In genomic region chr1:55575916-55576315, GRCm38 (mm10) we compare ENCODE assay signal across 11 mouse cellular contexts.
DNase-seq lines count a peak whose midpoint lies in the region; ATAC-seq and TF ChIP-seq lines count a peak whose summit lies in the region.
"Had no signal": no experiment of that assay in that cellular context is flagged by ENCODE, and none has a peak within 500 bp of the region (broad histone marks: within the 10 kb centered on the region; RNA-seq: fewer than 3 reads in every experiment).

No protein-coding gene starts in this region.

- no peaks in the 10 kb centered on the region for H3K9me3 ChIP-seq in forebrain, postnatal 0 days (ENCODE audit: low read length)
- no peaks in the 10 kb centered on the region for H3K9me3 ChIP-seq in forebrain, embryonic 15.5 days
- no peaks in the 10 kb centered on the region for H3K9me3 ChIP-seq in lung, embryonic 16.5 days (ENCODE audit: control insufficient read depth, low read length)
- H3K9me3 ChIP-seq in liver, embryonic 11.5 days (ENCODE audit: control insufficient read depth, low read length) = no peaks in the 10 kb centered on the region
- H3K9me3 ChIP-seq: forebrain, embryonic 10.5 days had no signal

- no peak overlapping the region for H3K27ac ChIP-seq in forebrain, postnatal 0 days (ENCODE audit: low read depth, low read length)
- no peak overlapping the region for H3K27ac ChIP-seq in forebrain, embryonic 15.5 days (replicated peaks)
- H3K27ac ChIP-seq in lung, embryonic 16.5 days (ENCODE audit: low read length) = no peak overlapping the region
- no peak overlapping the region for H3K27ac ChIP-seq in liver, embryonic 11.5 days (ENCODE audit: low read depth, low read length)
- H3K27ac ChIP-seq: forebrain, embryonic 10.5 days; kidney, postnatal 0 days had no signal

- no peaks in the 10 kb centered on the region for H3K79me2 ChIP-seq in C2C12 (ENCODE audit: control insufficient read depth, insufficient read depth)

- H3ac ChIP-seq in C2C12 (ENCODE audit: control insufficient read depth, insufficient read length, low read depth) = no peak overlapping the region

- 53% methylated on average over 2 of the region's 2 CpGs for WGBS in forebrain, postnatal 0 days
- WGBS in forebrain, embryonic 15.5 days = 64% methylated on average over 2 of the region's 2 CpGs
- WGBS in lung, embryonic 16.5 days = 4% methylated on average over 2 of the region's 2 CpGs
- 22% methylated on average over 2 of the region's 2 CpGs for WGBS in liver, embryonic 11.5 days

- H3K4me2 ChIP-seq in forebrain, postnatal 0 days (ENCODE audit: low read depth) = no peak overlapping the region
- H3K4me2 ChIP-seq in forebrain, embryonic 15.5 days (replicated peaks) = no peak overlapping the region
- no peak overlapping the region for H3K4me2 ChIP-seq in lung, embryonic 16.5 days (ENCODE audit: low read depth, low read length)
- no peak overlapping the region for H3K4me2 ChIP-seq in liver, embryonic 11.5 days

- H3K79me3 ChIP-seq in C2C12 (ENCODE audit: low read depth) = no peaks in the 10 kb centered on the region

- no peaks in the 10 kb centered on the region for H3K4me1 ChIP-seq in forebrain, postnatal 0 days (ENCODE audit: insufficient read depth)
- H3K4me1 ChIP-seq in forebrain, embryonic 15.5 days = no peaks in the 10 kb centered on the region
- H3K4me1 ChIP-seq in lung, embryonic 16.5 days (replicated peaks; ENCODE audit: control insufficient read depth, insufficient read depth, low read length) = peaks cover 9% of the 10 kb centered on the region
- no peaks in the 10 kb centered on the region for H3K4me1 ChIP-seq in liver, embryonic 11.5 days (replicated peaks; ENCODE audit: control insufficient read depth, insufficient read depth, low read length)
- H3K4me1 ChIP-seq: forebrain, embryonic 10.5 days had no signal

- H3K36me3 ChIP-seq in forebrain, postnatal 0 days (ENCODE audit: insufficient read depth) = no peaks in the 10 kb centered on the region
- H3K36me3 ChIP-seq in forebrain, embryonic 15.5 days = no peaks in the 10 kb centered on the region
- H3K36me3 ChIP-seq in C2C12 (ENCODE audit: control insufficient read depth, insufficient read depth) = no peaks in the 10 kb centered on the region
- no peaks in the 10 kb centered on the region for H3K36me3 ChIP-seq in lung, embryonic 16.5 days (ENCODE audit: control insufficient read depth, insufficient read depth, low read length)
- no peaks in the 10 kb centered on the region for H3K36me3 ChIP-seq in liver, embryonic 11.5 days (ENCODE audit: control insufficient read depth, insufficient read depth, low read length)
- H3K36me3 ChIP-seq: forebrain, embryonic 10.5 days had no signal

- 0 out of 2 replicates have a peak, but pooled peaks have one; percentile 23 for ATAC-seq in forebrain, postnatal 0 days
- ATAC-seq in forebrain, embryonic 15.5 days (replicated peaks) = no peak
- peak; percentile 85 for ATAC-seq in lung, embryonic 16.5 days (ENCODE audit: low read depth)
- ATAC-seq in liver, embryonic 11.5 days (replicated peaks; ENCODE audit: low FRiP score) = no peak

- no peak for DNase-seq in forebrain, postnatal 0 days
- peak; percentile 97 for DNase-seq in fibroblast of lung, adult 2 months (ENCODE audit: low read depth)
- no peak for DNase-seq in liver, embryonic 11.5 days (ENCODE audit: low spot score)
- no peak for DNase-seq in embryo, embryonic 10 days (ENCODE audit: low spot score)
- no peak for DNase-seq in layer of hippocampus, adult 9-11 months
- DNase-seq: retina, postnatal 1 day had no signal

- no peak for TF ChIP-seq CTCF in forebrain, postnatal 0 days (IDR thresholded peaks at IDR 0.05; ENCODE audit: low read depth)
- no peak for TF ChIP-seq CTCF in C2C12 (IDR thresholded peaks at IDR 0.05; ENCODE audit: control insufficient read depth, insufficient read depth, insufficient read length)

- H3K27me3 ChIP-seq in forebrain, postnatal 0 days (ENCODE audit: insufficient read depth, low read length) = no peaks in the 10 kb centered on the region
- no peaks in the 10 kb centered on the region for H3K27me3 ChIP-seq in forebrain, embryonic 15.5 days
- H3K27me3 ChIP-seq in C2C12 (ENCODE audit: control insufficient read depth, insufficient read depth, insufficient read length) = no peaks in the 10 kb centered on the region
- no peaks in the 10 kb centered on the region for H3K27me3 ChIP-seq in lung, embryonic 16.5 days (ENCODE audit: control insufficient read depth, insufficient read depth, low read depth, low read length)
- no peaks in the 10 kb centered on the region for H3K27me3 ChIP-seq in liver, embryonic 11.5 days (replicated peaks; ENCODE audit: control insufficient read depth, insufficient read depth, low read length)

- no peak overlapping the region for H3K4me3 ChIP-seq in forebrain, postnatal 0 days (ENCODE audit: low read depth, low read length)
- no peak overlapping the region for H3K4me3 ChIP-seq in forebrain, embryonic 15.5 days
- no peak overlapping the region for H3K4me3 ChIP-seq in C2C12 (ENCODE audit: insufficient read depth, poor library complexity, severe bottlenecking)
- H3K4me3 ChIP-seq in lung, embryonic 16.5 days (ENCODE audit: low read length) = no peak overlapping the region
- H3K4me3 ChIP-seq in liver, embryonic 11.5 days (ENCODE audit: low read depth, low read length) = no peak overlapping the region
- H3K4me3 ChIP-seq: forebrain, embryonic 10.5 days had no signal

- no peak overlapping the region for H3K9ac ChIP-seq in forebrain, postnatal 0 days
- H3K9ac ChIP-seq in forebrain, embryonic 15.5 days (replicated peaks) = no peak overlapping the region
- H3K9ac ChIP-seq in lung, embryonic 16.5 days (ENCODE audit: low read length) = no peak overlapping the region
- H3K9ac ChIP-seq in liver, embryonic 11.5 days (ENCODE audit: low read depth, low read length) = no peak overlapping the region

TF ChIP-seq in C2C12, 6 proteins besides CTCF, POLR2A, EP300 and RAD21:
- TF ChIP-seq CEBPB (IDR thresholded peaks at IDR 0.05; ENCODE audit: low read depth) = peak; percentile 72
- no peak for TF ChIP-seq FOSL1 (IDR thresholded peaks at IDR 0.05; ENCODE audit: insufficient read depth, low read length, poor library complexity, severe bottlenecking)
- TF ChIP-seq MYOD1 (IDR thresholded peaks at IDR 0.05; ENCODE audit: control insufficient read depth, insufficient read length, low read depth) = peak; percentile 64

Comparison
In these comparisons a context has a peak if more than half of its experiments do, and no peak if none do; other contexts are left out.
1. ATAC-seq: peak in forebrain, postnatal 0 days (single experiment) and lung, embryonic 16.5 days (single experiment); none in forebrain, embryonic 15.5 days (single experiment) and liver, embryonic 11.5 days (single experiment).